Mouse (Mus musculus): Measurements from ENCODE around the gene Pkd2l1. TPM values are rescaled to one million over a fixed set of nuclear protein-coding genes. Genes with fewer than 3 reads are reported as not detected.

The Pkd2l1 gene
- polyA plus RNA-seq, 1 experiment from 2014 or later, result 0.36 TPM

DNA sequence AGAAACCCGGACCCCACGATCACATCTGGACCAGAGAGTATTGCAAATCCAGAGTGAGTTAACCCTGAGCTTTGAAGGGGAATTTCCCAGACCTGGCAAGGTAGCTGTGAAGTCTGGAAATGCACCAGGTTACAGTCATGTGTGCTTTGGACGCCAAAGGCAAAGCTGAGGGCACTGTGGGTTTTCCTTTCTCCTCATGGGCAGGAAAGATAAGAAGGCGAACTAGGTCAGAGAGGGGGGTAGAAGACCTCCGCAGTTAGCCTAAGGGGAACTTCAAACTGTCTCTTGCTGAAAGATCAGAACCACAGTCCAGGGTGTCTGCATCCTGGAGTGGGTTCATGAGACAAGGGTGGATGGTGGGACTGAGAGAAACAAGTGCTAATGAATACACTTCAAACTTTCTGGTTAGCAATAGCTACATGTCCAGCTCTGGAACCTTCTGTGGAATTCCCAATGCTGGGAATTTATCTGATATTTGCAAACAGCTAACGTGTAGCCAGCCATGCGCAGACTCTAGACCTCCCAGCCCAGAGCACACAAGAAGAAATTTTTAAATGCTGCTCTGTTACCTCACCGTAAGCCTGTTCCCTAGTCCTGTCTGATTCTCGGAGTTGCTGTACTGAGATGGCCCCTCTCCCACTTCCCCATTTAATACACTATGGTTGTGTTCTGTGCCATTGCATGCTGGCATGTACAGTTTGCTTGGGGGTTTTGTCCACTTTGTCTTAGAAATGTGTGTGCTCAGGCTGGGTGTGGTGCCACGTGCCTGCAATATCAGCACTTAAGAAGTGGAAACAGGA is 5.0 kb upstream of the Pkd2l1 start:
- no peak overlapping the region for H3K27ac ChIP-seq
- WGBS, result 87% methylated on average over 10 of the region's 10 CpGs
- no peaks in the 10 kb centered on the region for H3K36me3 ChIP-seq
- H3K4me3 ChIP-seq, result no peak overlapping the region
- no peak overlapping the region for H3K4me2 ChIP-seq (replicated peaks)
- no peak for ATAC-seq (ENCODE audit: low FRiP score)
- no peaks in the 10 kb centered on the region for H3K9me3 ChIP-seq (replicated peaks)
- H3K9ac ChIP-seq, result no peak overlapping the region
- H3K4me1 ChIP-seq, result no peaks in the 10 kb centered on the region
- H3K27me3 ChIP-seq, result no peaks in the 10 kb centered on the region

DNA sequence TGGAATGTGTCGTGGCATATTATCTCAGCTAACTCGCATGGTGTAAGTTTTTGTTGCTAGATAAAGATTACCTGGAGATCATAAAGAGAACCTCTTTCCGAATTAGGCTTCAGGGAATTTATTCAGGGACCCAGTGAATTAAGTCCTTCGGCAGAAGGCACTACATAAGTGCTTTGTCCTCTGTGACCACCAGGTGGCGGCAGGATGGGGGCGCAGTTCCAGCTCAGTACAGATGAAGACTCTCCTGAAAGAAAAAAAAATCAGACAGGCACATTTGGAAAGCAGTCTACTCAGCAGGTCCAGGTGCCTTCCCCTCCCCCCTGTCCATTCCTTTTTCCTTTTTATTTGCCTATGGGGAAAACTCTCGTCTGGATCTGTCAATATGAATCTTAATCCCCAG is 2.9 kb upstream of the Pkd2l1 start:
- 9% methylated on average over 7 of the region's 7 CpGs for WGBS
- Histone ChIP-seq H3K4me1 (no peaks in the 10 kb centered on the region), H3K4me2 (replicated peaks) (no peak overlapping the region), H3K27me3 (no peaks in the 10 kb centered on the region), H3K27ac (no peak overlapping the region), H3K36me3 (no peaks in the 10 kb centered on the region), H3K9ac (no peak overlapping the region), H3K4me3 (no peak overlapping the region), H3K9me3 (replicated peaks) (no peaks in the 10 kb centered on the region)
- ATAC-seq (ENCODE audit: low FRiP score), result no peak

DNA sequence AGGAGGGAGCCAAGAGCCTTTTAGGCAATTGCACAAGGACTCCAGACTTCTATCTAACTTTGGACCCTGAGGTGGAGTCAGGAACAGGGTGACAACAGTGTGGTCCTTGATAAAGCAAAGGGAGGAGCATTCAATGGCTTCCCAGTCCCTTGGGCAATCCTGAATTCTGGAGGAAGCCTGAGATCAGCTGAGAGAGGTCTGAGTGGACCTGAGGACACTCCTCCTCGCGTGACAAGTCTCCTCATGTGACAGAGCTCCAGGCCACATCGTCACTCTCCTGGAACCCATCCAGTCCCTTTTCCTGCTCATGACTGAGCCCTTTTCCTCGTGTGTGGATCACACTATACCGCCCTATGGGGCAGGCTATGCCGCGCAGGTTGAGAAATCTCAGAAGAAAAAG is 1.7 kb upstream of the Pkd2l1 start:
- 91% methylated on average over 7 of the region's 7 CpGs for WGBS
- Histone ChIP-seq H3K4me3 (no peak overlapping the region), H3K4me1 (no peaks in the 10 kb centered on the region), H3K4me2 (replicated peaks) (no peak overlapping the region), H3K9me3 (replicated peaks) (no peaks in the 10 kb centered on the region), H3K27ac (no peak overlapping the region), H3K9ac (no peak overlapping the region), H3K27me3 (no peaks in the 10 kb centered on the region), H3K36me3 (no peaks in the 10 kb centered on the region)
- no peak for ATAC-seq (ENCODE audit: low FRiP score)

- H3K27me3 ChIP-seq, result no peaks in the 10 kb centered on the region; the same call in 1 of the 2 replicates
- no peaks in the 10 kb centered on the region for H3K9me3 ChIP-seq (replicated peaks)
- H3K36me3 ChIP-seq, result no peaks in the 10 kb centered on the region
- no peak overlapping the region for H3K9ac ChIP-seq
- no peak overlapping the region for H3K27ac ChIP-seq
- WGBS, result 93% methylated on average over 4 of the region's 4 CpGs
- no peak overlapping the region for H3K4me2 ChIP-seq (replicated peaks)
- ATAC-seq (ENCODE audit: low FRiP score), result no peak
- H3K4me1 ChIP-seq, result no peaks in the 10 kb centered on the region
- H3K4me3 ChIP-seq, result no peak overlapping the region
Observed at GRCm38 (mm10) chr19:44189056-44189455, 3.2 kb downstream of the Pkd2l1 start.

GRCm38 (mm10) chr19:44183968-44184367 is 8.3 kb downstream of the Pkd2l1 start:
- no peaks in the 10 kb centered on the region; the same call in 1 of the 2 replicates for H3K27me3 ChIP-seq
- ATAC-seq (ENCODE audit: low FRiP score), result no peak
- H3K4me1 ChIP-seq, result no peaks in the 10 kb centered on the region
- H3K36me3 ChIP-seq, result no peaks in the 10 kb centered on the region
- no peak overlapping the region for H3K4me3 ChIP-seq
- H3K27ac ChIP-seq, result no peak overlapping the region
- 74% methylated on average over 3 of the region's 3 CpGs for WGBS
- no peaks in the 10 kb centered on the region for H3K9me3 ChIP-seq (replicated peaks)
- no peak overlapping the region for H3K9ac ChIP-seq
- no peak overlapping the region for H3K4me2 ChIP-seq (replicated peaks)

DNA sequence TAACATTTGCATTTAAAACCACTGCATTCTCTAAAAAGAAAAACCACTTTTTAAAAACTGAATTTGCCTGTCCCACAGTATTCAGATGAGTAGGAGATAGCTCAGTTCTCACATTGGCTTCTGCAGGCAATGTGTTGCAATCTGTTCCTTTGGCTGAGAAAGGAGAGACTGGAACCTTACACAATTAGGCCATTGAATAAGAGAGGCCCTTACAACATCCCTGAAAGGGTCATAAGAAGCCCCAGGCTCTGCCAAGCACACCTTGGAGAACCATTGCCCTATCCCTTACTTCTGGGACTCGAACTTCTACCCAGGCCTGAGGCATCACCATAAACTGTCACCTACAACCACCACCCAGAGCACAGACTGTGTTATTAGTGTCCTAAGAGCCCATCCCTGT is 11.7 kb downstream of the Pkd2l1 start:
- 91% methylated on average over 1 of the region's 1 CpGs for WGBS
- Histone ChIP-seq H3K4me1 (no peaks in the 10 kb centered on the region), H3K9me3 (replicated peaks) (peaks cover 5% of the 10 kb centered on the region; the same call in 1 of the 2 replicates), H3K36me3 (no peaks in the 10 kb centered on the region), H3K27ac (no peak overlapping the region), H3K27me3 (no peaks in the 10 kb centered on the region), H3K4me2 (replicated peaks) (no peak overlapping the region), H3K9ac (no peak overlapping the region), H3K4me3 (no peak overlapping the region)
- ATAC-seq (ENCODE audit: low FRiP score), result no peak

DNA sequence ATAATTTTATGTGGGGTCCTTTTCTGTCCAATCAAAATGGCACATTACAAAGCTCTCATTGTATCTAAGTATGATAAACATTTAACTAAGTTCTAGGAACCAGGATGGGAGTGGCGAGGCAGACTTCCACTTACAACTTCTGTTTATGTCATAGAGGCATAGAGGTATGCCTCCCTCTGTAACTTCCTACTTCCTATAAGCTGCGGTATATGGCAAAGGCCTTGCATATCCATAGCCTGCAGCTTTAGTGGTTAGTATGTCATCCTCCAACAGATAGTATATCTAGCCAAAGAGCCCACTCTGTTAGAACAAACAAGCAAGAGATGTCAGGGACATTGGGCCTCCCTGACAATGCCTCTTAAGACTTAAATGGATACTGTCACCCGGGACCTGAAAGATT is 15.5 kb downstream of the Pkd2l1 start:
- no peak for ATAC-seq (ENCODE audit: low FRiP score)
- WGBS, result 88% methylated on average over 3 of the region's 3 CpGs

GRCm38 (mm10) chr19:44174835-44175234 is 17.4 kb downstream of the Pkd2l1 start:
- no peak overlapping the region for H3K4me2 ChIP-seq (replicated peaks)
- no peak for ATAC-seq (ENCODE audit: low FRiP score)
- H3K9me3 ChIP-seq (replicated peaks), result peaks cover 16% of the 10 kb centered on the region
- no peaks in the 10 kb centered on the region for H3K27me3 ChIP-seq
- H3K9ac ChIP-seq, result no peak overlapping the region
- no peak overlapping the region for H3K27ac ChIP-seq
- no peak overlapping the region for H3K4me3 ChIP-seq
- no peaks in the 10 kb centered on the region for H3K4me1 ChIP-seq
- H3K36me3 ChIP-seq, result no peaks in the 10 kb centered on the region
- WGBS, result 68% methylated on average over 8 of the region's 8 CpGs

More for the DNA sequence above, 15.5 kb downstream of the Pkd2l1 start:
- Histone ChIP-seq H3K27me3 (no peaks in the 10 kb centered on the region), H3K9me3 (replicated peaks) (peaks cover 16% of the 10 kb centered on the region), H3K4me2 (replicated peaks) (no peak overlapping the region), H3K36me3 (no peaks in the 10 kb centered on the region), H3K4me3 (no peak overlapping the region), H3K27ac (no peak overlapping the region), H3K9ac (no peak overlapping the region), H3K4me1 (no peaks in the 10 kb centered on the region)

DNA sequence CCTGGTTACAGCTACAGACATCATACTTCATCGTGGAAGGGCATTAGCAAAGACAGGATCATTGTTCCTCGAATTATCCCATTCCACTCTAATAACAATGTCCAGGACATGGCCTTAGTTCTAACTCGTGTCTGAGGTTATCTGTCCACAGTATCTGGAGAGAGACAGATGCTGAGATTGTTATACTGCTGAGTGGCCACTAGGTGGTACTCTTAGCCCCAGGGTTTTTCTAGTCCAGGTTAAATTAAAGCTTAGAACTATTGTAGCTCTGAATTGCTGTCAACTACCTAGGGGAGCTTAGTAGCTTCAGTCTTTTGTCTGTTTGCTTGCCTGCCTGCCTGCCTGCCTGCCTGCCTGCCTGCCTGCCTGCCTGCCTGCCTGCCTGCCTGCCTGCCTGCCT is 30.7 kb downstream of the Pkd2l1 start:
- Histone ChIP-seq H3K4me1 (no peaks in the 10 kb centered on the region), H3K27me3 (no peaks in the 10 kb centered on the region), H3K36me3 (no peaks in the 10 kb centered on the region), H3K27ac (no peak overlapping the region), H3K9ac (no peak overlapping the region), H3K4me3 (no peak overlapping the region), H3K9me3 (replicated peaks) (no peaks in the 10 kb centered on the region), H3K4me2 (replicated peaks) (no peak overlapping the region)
- no peak for ATAC-seq (ENCODE audit: low FRiP score)
- WGBS, result 13% methylated on average over 3 of the region's 3 CpGs

- ATAC-seq (ENCODE audit: low FRiP score), result no peak
- Histone ChIP-seq H3K36me3 (no peaks in the 10 kb centered on the region), H3K4me2 (replicated peaks) (no peak overlapping the region), H3K4me3 (no peak overlapping the region), H3K9me3 (replicated peaks) (no peaks in the 10 kb centered on the region), H3K9ac (no peak overlapping the region), H3K4me1 (no peaks in the 10 kb centered on the region), H3K27ac (no peak overlapping the region), H3K27me3 (no peaks in the 10 kb centered on the region)
- 92% methylated on average over 3 of the region's 3 CpGs for WGBS
Observed at GRCm38 (mm10) chr19:44159386-44159785, 32.9 kb downstream of the Pkd2l1 start.

- H3K4me3 ChIP-seq, result no peak overlapping the region
- H3K27me3 ChIP-seq, result 0 out of 2 replicates have a peak, but pooled peaks cover 5% of the 10 kb centered on the region
- H3K9ac ChIP-seq, result no peak overlapping the region
- H3K9me3 ChIP-seq (replicated peaks), result no peaks in the 10 kb centered on the region
- H3K4me2 ChIP-seq (replicated peaks), result no peak overlapping the region
- H3K4me1 ChIP-seq, result no peaks in the 10 kb centered on the region
- no peaks in the 10 kb centered on the region for H3K36me3 ChIP-seq
- WGBS, result 91% methylated on average over 10 of the region's 10 CpGs
- ATAC-seq (ENCODE audit: low FRiP score), result no peak
- no peak overlapping the region for H3K27ac ChIP-seq
Observed at GRCm38 (mm10) chr19:44157005-44157404, 35.2 kb downstream of the Pkd2l1 start.

GRCm38 (mm10) chr19:44153781-44154180 is 38.5 kb downstream of the Pkd2l1 start:
- 81% methylated on average over 5 of the region's 5 CpGs for WGBS
- no peak overlapping the region for H3K9ac ChIP-seq
- no peak overlapping the region for H3K4me3 ChIP-seq
- H3K27ac ChIP-seq, result no peak overlapping the region
- no peaks in the 10 kb centered on the region for H3K9me3 ChIP-seq (replicated peaks)
- H3K36me3 ChIP-seq, result no peaks in the 10 kb centered on the region
- peaks cover 12% of the 10 kb centered on the region; the same call in 1 of the 2 replicates for H3K27me3 ChIP-seq
- no peaks in the 10 kb centered on the region for H3K4me1 ChIP-seq
- ATAC-seq (ENCODE audit: low FRiP score), result no peak
- H3K4me2 ChIP-seq (replicated peaks), result no peak overlapping the region

DNA sequence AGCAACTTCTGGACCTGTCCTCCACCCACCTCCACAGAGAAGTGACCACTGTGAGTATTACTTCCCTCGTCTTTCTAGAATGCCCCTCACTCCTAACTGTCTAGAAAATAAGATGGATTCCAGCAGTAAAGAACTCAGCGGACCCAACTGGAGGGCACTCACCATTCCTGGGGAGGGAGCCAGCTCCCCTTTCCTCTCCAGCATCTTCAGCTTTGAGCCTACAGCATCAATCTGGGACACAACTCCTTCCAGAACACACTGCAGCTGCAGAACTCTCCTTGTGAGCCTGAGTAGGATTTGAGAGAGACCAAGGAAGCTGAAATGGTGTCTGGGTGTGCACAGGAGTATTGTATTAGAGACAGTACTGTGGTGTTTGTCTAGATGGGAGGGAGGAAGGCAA is 43.3 kb downstream of the Pkd2l1 start:
- H3K4me1 ChIP-seq, result peaks cover 18% of the 10 kb centered on the region
- H3K36me3 ChIP-seq, result no peaks in the 10 kb centered on the region
- no peak overlapping the region for H3K4me3 ChIP-seq
- H3K27me3 ChIP-seq, result peaks cover 12% of the 10 kb centered on the region; the same call in 1 of the 2 replicates
- H3K27ac ChIP-seq, result no peak overlapping the region
- H3K4me2 ChIP-seq (replicated peaks), result no peak overlapping the region
- WGBS, result 71% methylated on average over 2 of the region's 2 CpGs
- H3K9me3 ChIP-seq (replicated peaks), result no peaks in the 10 kb centered on the region
- no peak for ATAC-seq (ENCODE audit: low FRiP score)
- no peak overlapping the region for H3K9ac ChIP-seq
